Mouse (Mus musculus) CH12.LX (cell line): ENCODE data around the gene Nav1. TPM values are rescaled to one million over a fixed set of nuclear protein-coding genes. Genes with fewer than 3 reads are reported as not detected.

Source experiments
- DNase-seq: peaks from one replicate; pipeline ENCODE4 v3.0.0-alpha.2; 2013; ENCODE audit errors: extremely low read depth
- H3K27ac ChIP-seq: 2 replicates; pipeline ENCODE4 v1.5.1; 2012; ENCODE audit warnings: low read depth, mild to moderate bottlenecking, control low read depth, moderate library complexity; ENCODE audit not compliant: insufficient read depth
- H3K27me3 ChIP-seq: replicated peaks from 2 replicates; pipeline ENCODE3; 2012; ENCODE audit warnings: inconsistent platforms
- H3K36me3 ChIP-seq, 2 experiments: replicated peaks in 1 of 2; 2 replicates each; pipeline versions ENCODE3 to v1.6.1; 2012; ENCODE audit warnings: inconsistent platforms in 1 of 2, low read length in 1 of 2, mild to moderate bottlenecking in 1 of 2, mixed read lengths in 1 of 2, moderate library complexity in 1 of 2; ENCODE audit not compliant: control insufficient read depth in 1 of 2, insufficient read depth in 1 of 2
- H3K4me1 ChIP-seq, 2 experiments: 2 replicates each; pipeline ENCODE4 v1.6.1; 2012; ENCODE audit warnings: inconsistent platforms in 1 of 2, moderate library complexity in 1 of 2; ENCODE audit not compliant: insufficient read depth in 2 of 2, control insufficient read depth in 1 of 2
- H3K4me2 ChIP-seq: 2 replicates; pipeline ENCODE4 v1.6.1; 2012; ENCODE audit warnings: low read depth, mild to moderate bottlenecking, control low read depth; ENCODE audit not compliant: poor library complexity, insufficient read depth, severe bottlenecking
- H3K4me3 ChIP-seq, 3 experiments: fragments of 150-350 bp in 1 of 3; sonication (generic) in 1 of 3; replicated peaks in 1 of 3; 2 replicates each; pipeline versions ENCODE3 to v1.5.1; 2011 to 2012; ENCODE audit warnings: low read depth in 2 of 3, low read length in 2 of 3, mild to moderate bottlenecking in 2 of 3, moderate library complexity in 2 of 3, control low read depth in 1 of 3, improper control_type of control experiment in 1 of 3, inconsistent platforms in 1 of 3, mixed read lengths in 1 of 3; ENCODE audit not compliant: poor library complexity in 1 of 3
- H3K79me2 ChIP-seq: replicated peaks from 2 replicates; pipeline ENCODE4 v1.6.1; 2012; ENCODE audit warnings: mild to moderate bottlenecking, moderate library complexity; ENCODE audit not compliant: control insufficient read depth, poor library complexity, insufficient read depth, severe bottlenecking; ENCODE audit errors: extremely low read depth
- H3K9ac ChIP-seq: 2 replicates; pipeline ENCODE4 v1.6.1; 2012; ENCODE audit warnings: low read depth, mild to moderate bottlenecking, control low read depth, moderate library complexity; ENCODE audit not compliant: insufficient read depth
- H3K9me3 ChIP-seq: replicated peaks from 2 replicates; pipeline ENCODE3; 2012; ENCODE audit warnings: low read length, inconsistent platforms, mixed read lengths
- BHLHE40 ChIP-seq: IDR thresholded peaks from 2 replicates; pipeline ENCODE4 v1.6.1; 2011; ENCODE audit warnings: mild to moderate bottlenecking, low read depth, low read length, improper control_type of control experiment
- CHD1 ChIP-seq: IDR thresholded peaks from 2 replicates; pipeline ENCODE4 v1.6.1; 2012; ENCODE audit warnings: low read depth, low read length, improper control_type of control experiment, inconsistent platforms
- CTCF ChIP-seq, 2 experiments: IDR thresholded peaks in 1 of 2; conservative IDR thresholded peaks in 1 of 2; 2 replicates each; pipeline ENCODE4 v1.5.1; 2011 to 2012; ENCODE audit warnings: low read depth in 2 of 2, low read length in 2 of 2, improper control_type of control experiment in 1 of 2, inconsistent platforms in 1 of 2, mild to moderate bottlenecking in 1 of 2, moderate library complexity in 1 of 2
- EP300 ChIP-seq: IDR thresholded peaks from 2 replicates; pipeline ENCODE4 v1.6.1; 2011; ENCODE audit warnings: low read length, improper control_type of control experiment
- GABPA ChIP-seq: IDR thresholded peaks from 2 replicates; pipeline ENCODE4 v1.6.1; 2012; ENCODE audit warnings: low read depth, low read length, improper control_type of control experiment, inconsistent platforms; ENCODE audit not compliant: insufficient replicate concordance
- IRF4 ChIP-seq: IDR thresholded peaks from 2 replicates; pipeline ENCODE4 v1.6.1; 2014; ENCODE audit warnings: low read depth, mild to moderate bottlenecking, inconsistent platforms, low read length, improper control_type of control experiment
- JUN ChIP-seq: IDR thresholded peaks from 2 replicates; pipeline ENCODE4 v1.6.1; 2011; ENCODE audit warnings: low read depth, mild to moderate bottlenecking, low read length, improper control_type of control experiment, moderate library complexity; ENCODE audit not compliant: insufficient read depth
- JUND ChIP-seq: conservative IDR thresholded peaks from 2 replicates; pipeline ENCODE4 v1.6.1; 2011; ENCODE audit warnings: low read depth, low read length, improper control_type of control experiment
- MAFK ChIP-seq: IDR thresholded peaks from 2 replicates; pipeline ENCODE4 v1.6.1; 2011; ENCODE audit warnings: low read length, improper control_type of control experiment; ENCODE audit not compliant: insufficient replicate concordance
- MAX ChIP-seq: IDR thresholded peaks from 2 replicates; pipeline ENCODE4 v1.6.1; 2011; ENCODE audit warnings: low read length, improper control_type of control experiment
- MXI1 ChIP-seq: IDR thresholded peaks from 2 replicates; pipeline ENCODE4 v1.6.1; 2011; ENCODE audit warnings: mild to moderate bottlenecking, low read depth, low read length, improper control_type of control experiment
- MYC ChIP-seq: IDR thresholded peaks from 2 replicates; pipeline ENCODE4 v1.6.1; 2011; ENCODE audit warnings: low read depth, mild to moderate bottlenecking, improper control_type of control experiment, low read length
- POLR2A ChIP-seq: IDR thresholded peaks from 2 replicates; pipeline ENCODE4 v1.6.1; 2011; ENCODE audit warnings: low read depth, mild to moderate bottlenecking, improper control_type of control experiment, low read length
- SIN3A ChIP-seq: IDR thresholded peaks from 2 replicates; pipeline ENCODE4 v1.6.1; 2012; ENCODE audit warnings: low read length, improper control_type of control experiment, inconsistent platforms
- TBP ChIP-seq: conservative IDR thresholded peaks from 2 replicates; pipeline ENCODE4 v1.6.1; 2011; ENCODE audit warnings: low read depth, low read length, improper control_type of control experiment
- UBTF ChIP-seq: IDR thresholded peaks from 2 replicates; pipeline ENCODE4 v1.6.1; 2012; ENCODE audit warnings: low read depth, mild to moderate bottlenecking, inconsistent platforms, low read length, improper control_type of control experiment, moderate library complexity
- USF1 ChIP-seq: IDR thresholded peaks from 2 replicates; pipeline ENCODE4 v1.6.1; 2014; ENCODE audit warnings: low read depth, mild to moderate bottlenecking, inconsistent platforms, low read length, improper control_type of control experiment
- USF2 ChIP-seq: conservative IDR thresholded peaks from 2 replicates; pipeline ENCODE4 v1.6.1; 2011; ENCODE audit warnings: low read depth, low read length, improper control_type of control experiment
- ZMIZ1 ChIP-seq: IDR thresholded peaks from 2 replicates; pipeline ENCODE4 v1.6.1; 2012; ENCODE audit warnings: low read depth, mild to moderate bottlenecking, inconsistent platforms, low read length, improper control_type of control experiment
- dilution Hi-C: fragments of 300-500 bp; cut with MboI; formaldehyde crosslinking; loops from 2 replicates; pipeline ENCODE4 v1.14.3; 2020; ENCODE audit warnings: low sequenced_read_pairs; ENCODE audit not compliant: extremely low pct_unique_long_range_greater_than_20kb, extremely low pct_ligation_motif_present
- in situ Hi-C: fragments of 300-500 bp; cut with MboI; formaldehyde crosslinking; loops from 3 replicates; pipeline ENCODE4 v1.14.3; 2019; ENCODE audit warnings: low sequenced_read_pairs, low pct_ligation_motif_present, low pct_unique_long_range_greater_than_20kb, mixed read lengths
- polyA plus RNA-seq: library from polyadenylated mRNA; unstranded; fragments of >175 nt; gene quantifications from 2 replicates; pipeline ENCODE4 v1.2.1, GENCODE M21; 2012; ENCODE audit warnings: low read depth; ENCODE audit not compliant: insufficient read length
- total RNA-seq, 2 experiments: library from RNA; depleted of rRNA; stranded (reverse); fragments of 300-350 nt in 1 of 2; fragments of >200 nt in 1 of 2; gene quantifications; 2 replicates each; pipeline ENCODE4 v1.2.3; 2012 to 2014

The Nav1 gene
- total and polyA plus RNA-seq, 3 experiments: 0.21 to 0.56 TPM; not detected in 1

GRCm38 (mm10) chr1:135635323-135636064, 28.4 kb upstream of the Nav1 start:
- Histone ChIP-seq H3K9me3 (peaks cover 6% of the 10 kb centered on the region), H3K4me2 (peak overlapping the region; percentile 8; the same call in 1 of the 2 replicates), H3K36me3 (no peaks in the 10 kb centered on the region), H3K4me3 (no peak overlapping the region), H3K4me1 (peaks cover 13 to 22% of the 10 kb centered on the region in 2 experiments), H3K27ac (no peak overlapping the region), H3K9ac (no peak overlapping the region), H3K79me2 (no peaks in the 10 kb centered on the region), H3K27me3 (peaks cover 45% of the 10 kb centered on the region)
- in situ Hi-C loops: no loop called here
- TF ChIP-seq SIN3A: no peak
- TF ChIP-seq MYC: no peak
- TF ChIP-seq MAX: no peak
- peak; percentile 55 for TF ChIP-seq EP300
- TF ChIP-seq JUND: peak; percentile 60
- peak; percentile 82 for TF ChIP-seq IRF4
- TF ChIP-seq JUN: peak; percentile 59; the same call in 1 of the 2 replicates
- no peak for DNase-seq
- dilution Hi-C loops: no loop called here

- DNase-seq: no peak
- TF ChIP-seq ZMIZ1 (no peak), CHD1 (no peak), MXI1 (no peak), GABPA (no peak), MAFK (no peak), BHLHE40 (no peak), CTCF (conservative IDR thresholded peaks at IDR 0.05 in 1 of 2, IDR thresholded peaks at IDR 0.05 in 1 of 2; ENCODE audit: low read depth in 2 of 2, low read length in 2 of 2) (no peak), UBTF (no peak), USF1 (no peak), USF2 (no peak), POLR2A (no peak), TBP (no peak)
- Histone ChIP-seq H3K4me3 (no peak overlapping the region), H3K27ac (no peak overlapping the region), H3K27me3 (peaks cover 39% of the 10 kb centered on the region), H3K4me2 (no peak overlapping the region), H3K36me3 (no peaks in the 10 kb centered on the region), H3K79me2 (no peaks in the 10 kb centered on the region), H3K4me1 (peaks cover 13 to 22% of the 10 kb centered on the region in 2 experiments), H3K9me3 (peaks cover 4% of the 10 kb centered on the region), H3K9ac (no peak overlapping the region)
- in situ Hi-C loops: no loop called here
- dilution Hi-C loops: no loop called here
These were observed 27.7 kb upstream of the Nav1 start for GRCm38 (mm10) chr1:135634791-135635190.
